Mouse (Mus musculus) liver, embryonic 16.5 days (tissue): Measurements from ENCODE around the gene Mrto4. TPM values are rescaled to one million over a fixed set of nuclear protein-coding genes. Genes with fewer than 3 reads are reported as not detected.
A peak's percentile ranks its signal among the peaks of the same experiment; 100 is the strongest.

ENCODE experiments used
- ATAC-seq: fragments of 200-750 bp; cut with Nextera tagmentation; 2 replicates; pipeline ENCODE4 v1.8.0; 2017; ENCODE audit warnings: low read depth, mild to moderate bottlenecking, moderate number of reproducible peaks, moderate library complexity
- H3K27ac ChIP-seq: fragments of 300-500 bp; sonication (generic); 2 replicates; pipeline ENCODE4 v1.5.1; 2014; ENCODE audit warnings: mild to moderate bottlenecking, low read length
- H3K27me3 ChIP-seq: fragments of 300-500 bp; sonication (generic); 2 replicates; pipeline ENCODE4 v1.6.1; 2014; ENCODE audit warnings: low read depth, low read length, mixed read lengths; ENCODE audit not compliant: control insufficient read depth, insufficient read depth
- H3K36me3 ChIP-seq: fragments of 300-500 bp; sonication (generic); 2 replicates; pipeline ENCODE4 v1.6.1; 2014; ENCODE audit warnings: mild to moderate bottlenecking; ENCODE audit not compliant: control insufficient read depth, insufficient read depth
- H3K4me1 ChIP-seq: fragments of 300-500 bp; sonication (generic); 2 replicates; pipeline ENCODE4 v1.6.1; 2014; ENCODE audit warnings: low read depth, low read length, mixed read lengths; ENCODE audit not compliant: control insufficient read depth
- H3K4me2 ChIP-seq: fragments of 300-500 bp; sonication (generic); 2 replicates; pipeline ENCODE4 v1.6.1; 2014; ENCODE audit warnings: low read depth, low read length, mixed read lengths
- H3K4me3 ChIP-seq: fragments of 300-500 bp; sonication (generic); 2 replicates; pipeline ENCODE4 v1.5.1; 2014; ENCODE audit warnings: low read depth, mild to moderate bottlenecking, low read length
- H3K9ac ChIP-seq: fragments of 300-500 bp; sonication (generic); 2 replicates; pipeline ENCODE4 v1.6.1; 2014; ENCODE audit warnings: low read depth, low read length
- H3K9me3 ChIP-seq: fragments of 300-500 bp; sonication (generic); replicated peaks from 2 replicates; pipeline ENCODE4 v1.6.1; 2016; ENCODE audit warnings: low read length; ENCODE audit not compliant: control insufficient read depth
- WGBS: fragments of 180-500 bp; shearing (Covaris S2); extraction: QIAGEN DNeasy Blood & Tissue Kit; methylation state at CpG from one replicate; pipeline ENCODE4 v1.1.7; 2014; ENCODE audit not compliant: insufficient replicate concordance; 5-methylcytosine and 5-hydroxymethylcytosine counted together
- polyA plus RNA-seq: library from polyadenylated mRNA; unstranded; fragments of >200 nt; fragmentation: Nextera tagmentation; extraction: Ambion mirVana; gene quantifications from 2 replicates; pipeline ENCODE4 v1.2.1, GENCODE M21; 2015

Mrto4 gene
- polyA plus RNA-seq, 1 experiment from 2014 or later: 62.5 TPM

DNA sequence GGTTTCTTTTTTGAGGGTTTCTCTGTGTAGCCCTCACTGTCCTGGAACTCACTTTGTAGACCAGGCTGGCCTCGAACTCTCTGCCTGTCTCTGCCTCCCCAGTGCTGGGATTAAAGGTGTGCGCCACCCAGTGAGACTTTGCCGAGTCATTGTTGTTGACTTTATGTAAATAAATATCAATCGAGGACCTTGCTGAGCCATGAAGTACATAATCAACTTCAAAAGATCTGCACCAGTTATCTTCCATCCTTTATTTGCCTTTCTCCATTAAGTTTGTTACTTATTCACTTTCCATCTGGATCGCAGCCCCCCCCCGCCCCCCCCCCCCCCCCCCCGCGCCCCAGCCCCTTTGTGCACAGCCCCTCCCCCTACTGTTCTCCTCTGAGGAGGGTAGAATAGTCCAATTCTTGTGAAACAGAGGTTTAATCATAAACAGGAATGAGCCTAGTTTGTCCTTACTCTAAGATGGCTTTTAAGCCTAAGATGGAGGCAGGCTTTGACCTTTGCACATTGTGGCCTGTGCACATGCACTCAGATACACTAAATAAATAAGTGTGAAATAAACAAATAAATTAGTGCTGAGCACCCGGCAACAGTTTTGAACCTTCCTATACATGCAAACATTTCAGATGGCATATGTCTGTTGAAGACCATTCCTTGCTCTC, 17.6 kb downstream of the Mrto4 start:
- Histone ChIP-seq H3K9ac (peak overlapping the region; percentile 56), H3K27me3 (no peaks in the 10 kb centered on the region), H3K4me3 (peak overlapping the region; percentile 61), H3K4me1 (peaks cover 49% of the 10 kb centered on the region), H3K27ac (peak overlapping the region; percentile 98), H3K36me3 (no peaks in the 10 kb centered on the region), H3K9me3 (no peaks in the 10 kb centered on the region), H3K4me2 (peak overlapping the region; percentile 59)
- ATAC-seq: no peak
- 44% methylated on average over 7 of the region's 9 CpGs for WGBS

DNA sequence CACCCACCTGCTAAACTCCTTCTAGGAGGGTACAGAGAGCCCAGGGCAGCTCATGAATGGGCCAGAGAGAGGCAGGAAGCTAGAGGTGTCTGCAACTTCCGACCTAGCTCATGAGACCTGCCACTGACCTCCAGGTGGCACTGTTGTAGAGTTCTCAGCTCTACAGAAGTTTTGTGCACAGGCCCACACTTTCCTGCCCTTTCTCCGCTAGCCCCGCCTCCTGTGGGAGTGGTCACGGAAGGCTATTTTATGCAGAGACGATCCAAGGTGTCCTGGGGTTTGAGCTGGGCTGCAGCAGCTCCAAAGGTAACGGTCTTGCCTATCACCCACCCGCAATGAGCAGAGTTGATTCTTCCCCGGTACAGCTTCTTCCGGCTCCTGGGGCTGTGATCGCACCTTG, 21.8 kb downstream of the Mrto4 start:
- peaks cover 30% of the 10 kb centered on the region for H3K4me1 ChIP-seq
- peak overlapping the region; percentile 84 for H3K4me2 ChIP-seq
- no peak overlapping the region for H3K27ac ChIP-seq
- peak overlapping the region; percentile 59 for H3K4me3 ChIP-seq
- peak; percentile 78 for ATAC-seq
- peak overlapping the region; percentile 65 for H3K9ac ChIP-seq
- H3K9me3 ChIP-seq: no peaks in the 10 kb centered on the region
- H3K27me3 ChIP-seq: no peaks in the 10 kb centered on the region
- WGBS: 3% methylated on average over 10 of the region's 10 CpGs
- no peaks in the 10 kb centered on the region for H3K36me3 ChIP-seq

DNA sequence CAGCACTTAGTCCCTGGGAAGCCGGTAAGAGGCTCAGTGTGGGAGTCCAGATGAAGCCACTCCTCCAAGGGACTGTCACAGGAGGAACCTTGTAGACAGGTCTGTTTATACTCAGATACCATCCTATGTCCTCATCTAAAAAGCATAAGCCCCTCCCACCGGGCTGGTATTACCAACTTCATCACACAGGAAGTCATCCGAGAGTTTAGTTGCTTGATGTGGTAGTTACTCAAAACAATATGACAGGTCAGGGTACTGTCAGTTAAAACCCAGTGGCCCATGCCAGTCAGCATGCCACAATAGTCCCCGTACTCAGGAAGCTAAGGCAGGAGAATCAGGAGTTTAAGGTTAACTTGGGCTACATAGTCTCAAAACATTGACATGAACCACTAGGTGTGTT, 32.6 kb downstream of the Mrto4 start:
- WGBS: 75% methylated on average over 4 of the region's 4 CpGs
- ATAC-seq: no peak
- Histone ChIP-seq H3K27ac (no peak overlapping the region), H3K4me3 (no peak overlapping the region), H3K4me1 (no peaks in the 10 kb centered on the region), H3K4me2 (no peak overlapping the region), H3K27me3 (no peaks in the 10 kb centered on the region), H3K36me3 (no peaks in the 10 kb centered on the region), H3K9ac (no peak overlapping the region), H3K9me3 (no peaks in the 10 kb centered on the region)

GRCm38 (mm10) chr4:139318449-139318848, 33.9 kb downstream of the Mrto4 start:
- Histone ChIP-seq H3K27me3 (no peaks in the 10 kb centered on the region), H3K27ac (no peak overlapping the region), H3K9me3 (no peaks in the 10 kb centered on the region), H3K4me3 (no peak overlapping the region), H3K4me2 (no peak overlapping the region), H3K9ac (no peak overlapping the region), H3K36me3 (no peaks in the 10 kb centered on the region), H3K4me1 (no peaks in the 10 kb centered on the region)
- no peak for ATAC-seq
- 71% methylated on average over 11 of the region's 11 CpGs for WGBS

DNA sequence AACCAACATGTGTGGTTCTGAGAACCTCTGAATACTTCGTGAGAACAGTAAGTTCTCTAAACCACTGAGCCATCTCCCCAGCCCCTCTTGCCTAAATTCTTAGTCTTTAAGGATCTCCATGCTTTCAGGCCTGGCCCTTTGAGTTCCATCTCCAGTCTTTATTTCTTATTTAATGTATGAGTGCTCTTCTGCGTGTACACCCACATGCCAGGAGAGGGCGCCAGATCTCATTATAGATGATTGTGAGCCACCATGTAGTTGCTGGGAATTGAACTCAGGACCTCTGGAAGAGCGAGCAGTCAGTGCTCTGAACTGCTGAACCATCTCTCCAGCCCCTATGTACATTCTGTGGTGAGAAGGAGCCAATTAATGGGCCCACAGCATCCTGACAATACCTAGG, 39.7 kb downstream of the Mrto4 start:
- ATAC-seq: no peak
- no peaks in the 10 kb centered on the region for H3K36me3 ChIP-seq
- H3K9me3 ChIP-seq: no peaks in the 10 kb centered on the region
- H3K4me3 ChIP-seq: no peak overlapping the region
- peaks cover 24% of the 10 kb centered on the region for H3K4me1 ChIP-seq
- 50% methylated on average over 4 of the region's 4 CpGs for WGBS
- H3K9ac ChIP-seq: no peak overlapping the region
- H3K27ac ChIP-seq: no peak overlapping the region
- H3K4me2 ChIP-seq: no peak overlapping the region
- H3K27me3 ChIP-seq: no peaks in the 10 kb centered on the region

GRCm38 (mm10) chr4:139311707-139312106, 40.7 kb downstream of the Mrto4 start:
- Histone ChIP-seq H3K4me3 (peak overlapping the region; percentile 90), H3K9me3 (no peaks in the 10 kb centered on the region), H3K36me3 (no peaks in the 10 kb centered on the region), H3K4me1 (peaks cover 24% of the 10 kb centered on the region), H3K4me2 (peak overlapping the region; percentile 98), H3K27me3 (no peaks in the 10 kb centered on the region), H3K27ac (peak overlapping the region; percentile 33; the same call in 1 of the 2 replicates), H3K9ac (peak overlapping the region; percentile 93)
- no peak; the same call in 1 of the 2 replicates for ATAC-seq
- 19% methylated on average over 14 of the region's 14 CpGs for WGBS

GRCm38 (mm10) chr4:139310899-139311701, 41.3 kb downstream of the Mrto4 start:
- Histone ChIP-seq H3K27ac (peak overlapping the region; percentile 68), H3K9me3 (no peaks in the 10 kb centered on the region), H3K9ac (peak overlapping the region; percentile 93), H3K4me1 (peaks cover 24% of the 10 kb centered on the region), H3K36me3 (no peaks in the 10 kb centered on the region), H3K4me3 (peak overlapping the region; percentile 90), H3K4me2 (peak overlapping the region; percentile 98), H3K27me3 (no peaks in the 10 kb centered on the region)
- ATAC-seq: peak; percentile 43
- WGBS: under 1% methylated on average over 53 of the region's 53 CpGs

DNA sequence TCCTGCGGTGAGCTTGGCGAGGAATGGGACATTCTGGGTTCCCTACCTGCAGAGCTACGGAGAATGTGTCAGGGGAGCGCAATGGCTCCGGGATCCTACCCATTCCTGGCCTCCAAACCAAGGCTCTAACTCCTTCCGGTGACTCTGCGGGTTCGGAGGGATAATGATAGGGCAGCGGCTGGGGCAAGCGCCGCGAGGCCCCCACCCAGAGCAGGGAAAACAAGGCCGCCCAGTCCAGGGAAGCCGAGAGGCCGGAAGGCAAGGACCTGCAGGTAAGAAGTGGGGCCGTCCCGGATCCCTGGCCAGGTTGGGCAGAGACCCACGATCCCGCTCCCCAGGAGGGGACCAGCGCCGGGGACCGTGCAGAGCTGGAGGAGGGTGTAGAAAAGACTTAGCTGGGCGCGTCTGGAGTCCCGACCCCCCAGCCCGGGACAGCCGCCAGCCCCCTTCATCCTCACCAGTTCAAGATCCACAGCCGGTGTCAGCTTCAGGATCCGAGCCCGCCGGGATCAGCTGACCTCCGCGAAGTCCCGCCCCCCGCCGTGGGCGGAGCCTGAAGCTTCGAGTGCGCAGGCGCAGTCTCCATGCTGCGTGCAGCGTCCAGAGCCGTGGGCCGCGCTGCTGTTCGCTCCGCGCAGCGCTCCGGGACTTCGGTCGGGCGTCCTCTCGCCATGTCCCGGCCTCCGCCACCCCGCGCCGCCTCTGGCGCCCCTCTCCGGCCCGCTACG, 42.0 kb downstream of the Mrto4 start, which contains the start of the genes Pqlc2 and Akr7a5:
Gene Pqlc2 (minus strand): TSS at position 538 of the 728 bp plus-strand sequence.
Gene Akr7a5 (plus strand): TSS at position 574 of the 728 bp plus-strand sequence.
- WGBS: under 1% methylated on average over 63 of the region's 63 CpGs
- Histone ChIP-seq H3K27me3 (no peaks in the 10 kb centered on the region), H3K9ac (peak within 1 kb of the TSS; percentile 93), H3K36me3 (no peaks in the 10 kb centered on the region), H3K4me3 (peak within 1 kb of the TSS; percentile 90), H3K4me1 (peaks cover 24% of the 10 kb centered on the region), H3K9me3 (no peaks in the 10 kb centered on the region), H3K27ac (peak within 1 kb of the TSS; percentile 68), H3K4me2 (peak within 1 kb of the TSS; percentile 98)
- ATAC-seq: peak; percentile 85
